Mouse (Mus musculus) adrenal gland, postnatal 10 days (tissue): ENCODE measurements at regions not wholly inside any gene's neighbourhood (a gene's known extent, or its start where the extent isn't known, plus 50 kb on each side); places are given as distances from the start of the nearest gene placed in this dataset.

Experiments
- DNase-seq: peaks from one replicate; pipeline ENCODE4 v3.0.0; 2021; ENCODE audit warnings: mixed read lengths

DNA sequence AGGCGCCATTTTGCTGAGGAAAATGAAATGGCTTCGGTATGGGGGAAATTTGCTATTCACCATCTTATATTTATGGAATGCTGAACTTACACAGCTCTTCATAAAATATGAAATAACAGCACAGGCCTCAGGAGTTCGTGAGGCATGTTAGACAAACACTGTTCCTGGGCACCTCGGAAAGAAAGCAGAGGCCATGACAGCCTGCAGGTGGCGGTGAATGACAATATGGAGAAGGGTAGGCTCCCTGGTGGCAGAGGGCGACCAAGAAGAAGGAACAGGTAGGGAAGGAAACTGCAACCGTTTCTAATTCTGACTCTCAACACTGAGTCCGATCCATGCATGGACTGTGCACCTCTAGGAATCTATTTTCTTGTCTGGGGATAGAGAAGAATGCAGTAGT lies 553.6 kb upstream of the Tmpo start:
- peak; percentile 2 for DNase-seq

DNA sequence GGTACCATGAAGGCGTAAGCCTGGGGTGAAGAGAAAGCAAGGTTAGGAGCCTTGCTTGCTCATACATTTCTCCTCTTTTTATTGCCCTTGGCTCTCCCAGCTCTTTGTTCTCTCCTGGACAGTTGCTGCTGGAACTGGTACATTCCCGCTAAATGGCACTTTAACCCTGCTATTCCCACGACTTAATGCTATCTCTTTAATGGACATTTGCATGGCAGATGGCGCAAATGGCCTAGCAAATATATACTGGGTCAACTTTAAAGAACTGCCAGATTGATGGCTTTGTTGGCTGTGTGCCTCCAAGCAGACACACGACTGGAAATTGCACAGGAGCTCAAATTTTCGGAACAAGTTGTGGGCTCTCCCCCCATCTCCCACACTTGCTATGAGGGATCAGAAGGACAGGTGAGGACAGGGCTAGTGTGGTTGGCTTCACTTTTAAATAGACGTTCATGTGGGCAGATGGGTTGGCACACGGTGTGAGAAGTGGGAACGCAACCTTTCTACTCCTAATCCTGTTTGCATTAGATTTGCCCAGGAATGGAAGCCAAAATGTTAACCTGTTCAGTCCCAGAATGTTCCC lies 551.0 kb upstream of the Tmpo start:
- DNase-seq, result no peak

DNA sequence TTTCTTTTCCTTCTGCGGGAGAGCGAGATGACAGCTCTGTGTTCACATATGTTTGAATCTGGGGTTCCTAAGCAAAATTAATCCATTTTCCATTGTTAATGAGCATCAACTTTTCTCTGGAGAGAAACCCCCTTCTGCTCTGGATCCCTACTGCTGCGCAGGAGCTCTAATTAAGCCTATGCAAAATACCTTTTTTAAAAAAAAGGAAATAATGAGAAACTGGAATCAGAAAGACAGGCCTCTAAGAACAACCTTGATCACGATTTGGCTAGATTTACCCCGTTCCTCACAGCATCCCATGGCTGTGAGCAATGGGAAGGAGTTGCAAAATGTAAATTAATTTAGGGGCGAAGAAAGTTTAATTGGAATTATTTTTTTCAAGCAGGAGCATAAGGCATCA lies 548.9 kb upstream of the Tmpo start:
- no peak for DNase-seq

DNA sequence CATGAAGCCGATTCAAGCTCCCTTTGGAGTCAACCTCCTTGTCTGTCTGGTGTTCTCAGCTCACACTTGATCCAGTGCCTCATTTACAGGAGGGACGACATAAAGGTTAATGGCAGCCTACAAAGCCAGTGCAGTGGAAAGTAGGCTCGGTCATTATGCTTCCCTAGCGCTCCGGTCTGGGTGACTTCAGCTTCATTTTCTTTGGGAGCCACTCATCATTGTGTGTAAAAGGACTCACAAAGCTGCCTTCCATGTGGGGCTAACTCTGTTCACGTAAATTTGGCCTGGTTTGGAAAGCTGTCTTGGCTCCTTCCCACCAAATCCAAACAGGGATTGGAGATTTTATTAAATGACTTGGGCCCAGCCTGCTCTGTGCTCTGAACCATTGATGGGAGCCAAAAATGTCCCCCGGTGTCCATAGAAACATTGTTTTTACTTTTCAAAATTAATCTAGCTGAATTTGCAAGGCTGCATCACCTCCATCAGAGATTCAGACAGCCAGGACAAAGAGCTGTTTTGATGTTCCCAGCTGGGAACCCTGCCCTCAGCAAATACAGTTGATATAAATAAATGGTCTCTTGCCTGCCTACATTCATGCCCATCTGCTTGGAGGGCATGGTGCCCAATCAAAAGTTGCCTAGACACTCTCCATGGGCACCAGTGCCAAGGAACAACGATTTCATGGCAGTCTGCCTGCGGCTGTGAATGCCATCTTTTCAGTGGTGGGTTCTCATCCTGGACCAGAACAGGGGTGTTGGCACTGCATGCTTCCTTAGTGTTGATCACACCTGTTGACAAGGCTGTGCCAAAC lies 538.7 kb upstream of the Tmpo start:
- DNase-seq, result no peak

DNA sequence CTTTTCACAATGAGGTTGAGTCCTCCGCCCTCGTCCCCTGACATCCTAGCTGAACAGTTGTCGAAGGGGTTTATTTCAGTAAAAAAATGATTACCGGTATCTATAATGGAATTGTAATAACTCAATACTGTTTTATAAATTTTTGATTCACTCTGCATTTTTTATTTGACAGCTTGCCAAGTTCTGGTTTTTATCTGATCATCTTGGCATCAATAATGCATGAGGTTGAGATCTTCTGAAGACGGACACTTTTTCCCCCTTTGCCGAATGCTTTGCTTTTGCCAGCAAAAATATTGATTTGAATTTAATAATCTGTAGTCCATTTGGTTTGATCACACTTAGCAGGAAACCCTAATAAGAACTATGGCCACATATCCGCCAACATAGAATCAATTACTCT lies 535.5 kb upstream of the Tmpo start:
- DNase-seq, result no peak

DNA sequence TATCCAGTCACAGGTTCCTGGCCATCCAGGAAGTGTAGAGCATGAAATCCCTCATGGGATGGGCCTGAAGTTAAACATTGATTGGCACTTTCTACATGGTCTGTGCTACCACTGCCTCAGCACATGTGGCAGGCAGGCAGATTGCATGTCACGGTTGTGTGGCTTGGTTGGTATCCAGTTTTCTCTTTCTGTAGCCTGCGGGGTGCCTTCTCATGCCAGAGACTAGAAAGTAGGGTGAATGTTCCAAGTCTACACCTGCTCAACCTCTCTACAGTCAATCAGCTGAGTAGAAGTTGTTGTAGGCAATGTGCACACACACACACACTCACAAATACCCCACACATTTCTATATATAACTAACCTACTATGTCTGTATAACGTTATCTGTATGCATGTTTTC lies 533.5 kb upstream of the Tmpo start:
- no peak for DNase-seq

DNA sequence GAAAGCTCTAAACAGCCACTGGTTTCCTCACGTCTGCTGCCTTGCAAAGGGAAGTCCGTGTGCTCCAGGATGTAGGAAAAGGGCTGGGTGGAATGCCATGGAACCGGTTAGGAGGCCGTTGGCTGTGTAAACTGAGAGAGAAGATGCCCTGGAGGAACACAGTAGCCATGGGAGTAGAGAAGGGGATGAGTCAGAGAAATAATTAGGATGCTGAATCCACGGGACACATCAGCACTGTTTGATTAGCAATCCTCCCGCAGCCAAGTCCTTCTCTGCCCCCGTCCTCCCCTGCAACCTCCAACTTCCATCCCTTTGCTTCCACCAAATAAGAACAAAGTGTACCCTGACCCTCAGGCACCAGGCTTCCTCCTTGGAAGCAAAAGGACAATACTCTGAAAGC lies 532.4 kb upstream of the Tmpo start:
- DNase-seq, result no peak

DNA sequence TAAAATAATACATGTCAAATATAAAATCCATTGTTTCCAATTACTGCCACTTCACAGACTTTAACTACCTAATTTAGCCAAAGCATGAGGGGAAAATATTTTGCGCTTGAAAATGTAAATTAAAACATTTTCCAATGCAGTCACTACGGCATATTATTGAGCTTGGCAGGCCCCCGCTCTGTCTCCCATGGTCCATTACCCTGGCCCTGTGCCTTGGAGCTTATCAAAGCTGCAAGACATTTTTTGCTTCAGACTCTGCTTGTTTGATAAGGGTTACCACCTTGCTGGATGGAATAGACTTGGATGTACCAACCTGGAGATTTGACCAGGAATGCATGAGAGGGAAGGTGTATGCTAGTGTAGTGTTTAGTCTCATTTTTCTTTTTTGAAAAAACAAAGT lies 525.7 kb upstream of the Tmpo start:
- no peak for DNase-seq

DNA sequence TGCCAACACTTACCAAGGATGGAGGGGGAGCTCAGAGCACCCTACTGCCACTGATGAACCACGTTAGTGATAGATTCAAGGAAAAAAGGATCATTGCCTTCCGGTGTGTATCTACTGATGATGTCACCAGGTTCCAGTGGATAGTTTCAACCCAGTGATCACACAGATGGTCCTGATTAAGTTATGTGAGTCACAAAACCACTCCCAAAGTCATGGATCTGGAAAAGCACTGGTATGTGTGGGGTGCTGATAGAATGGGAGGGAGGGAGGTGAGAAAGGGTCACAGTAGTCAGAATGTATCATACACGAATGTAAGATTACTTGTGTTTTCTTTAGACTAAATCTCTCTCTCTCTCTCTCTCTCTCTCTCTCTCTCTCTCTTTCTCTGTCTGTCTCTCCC lies 523.6 kb upstream of the Tmpo start:
- DNase-seq, result no peak

DNA sequence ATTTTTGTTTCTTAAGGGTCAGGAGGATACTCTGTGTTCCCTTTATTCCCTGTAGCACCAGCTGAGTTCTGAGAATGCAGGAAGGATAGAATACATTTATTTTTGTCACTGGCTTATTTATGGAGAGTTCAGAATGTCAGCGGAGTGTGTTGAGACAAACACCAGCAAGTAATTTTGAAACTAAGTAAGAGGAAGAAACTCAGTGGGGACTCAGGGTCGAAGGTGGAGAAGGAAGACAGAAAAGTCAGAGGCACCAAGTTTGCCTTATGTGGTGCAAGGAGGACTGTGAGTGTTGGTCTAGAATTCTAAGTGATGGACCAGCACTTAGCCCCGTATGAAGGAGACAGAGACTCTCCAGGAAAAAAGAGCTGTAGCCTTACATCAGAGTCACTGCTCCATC lies 520.7 kb upstream of the Tmpo start:
- no peak for DNase-seq

DNA sequence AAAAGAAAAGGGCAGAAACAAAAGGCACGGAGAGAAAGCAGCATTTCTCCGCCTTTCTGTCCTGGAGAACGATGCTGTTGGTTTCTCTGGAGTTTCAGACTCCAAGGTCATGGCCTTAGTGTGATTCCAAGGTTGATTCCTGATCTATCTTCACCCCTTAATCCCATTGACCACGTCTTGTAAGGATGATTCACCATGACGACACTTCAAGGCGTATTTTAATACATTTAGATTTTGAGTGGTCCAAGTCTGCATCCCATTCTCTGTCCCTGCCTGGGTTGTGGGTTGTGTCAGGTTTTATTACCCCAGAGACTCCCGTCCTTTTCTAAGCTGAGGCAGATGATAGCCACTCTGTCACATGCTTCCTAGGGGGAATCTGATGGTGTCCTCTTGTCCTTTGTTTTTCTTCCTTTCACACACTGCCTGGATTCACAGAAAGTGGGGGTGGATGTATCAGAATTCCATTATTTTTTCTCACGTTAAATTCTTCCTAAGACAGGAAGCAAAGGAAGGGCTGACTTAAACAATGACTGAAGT lies 505.0 kb upstream of the Tmpo start:
- no peak for DNase-seq

DNA sequence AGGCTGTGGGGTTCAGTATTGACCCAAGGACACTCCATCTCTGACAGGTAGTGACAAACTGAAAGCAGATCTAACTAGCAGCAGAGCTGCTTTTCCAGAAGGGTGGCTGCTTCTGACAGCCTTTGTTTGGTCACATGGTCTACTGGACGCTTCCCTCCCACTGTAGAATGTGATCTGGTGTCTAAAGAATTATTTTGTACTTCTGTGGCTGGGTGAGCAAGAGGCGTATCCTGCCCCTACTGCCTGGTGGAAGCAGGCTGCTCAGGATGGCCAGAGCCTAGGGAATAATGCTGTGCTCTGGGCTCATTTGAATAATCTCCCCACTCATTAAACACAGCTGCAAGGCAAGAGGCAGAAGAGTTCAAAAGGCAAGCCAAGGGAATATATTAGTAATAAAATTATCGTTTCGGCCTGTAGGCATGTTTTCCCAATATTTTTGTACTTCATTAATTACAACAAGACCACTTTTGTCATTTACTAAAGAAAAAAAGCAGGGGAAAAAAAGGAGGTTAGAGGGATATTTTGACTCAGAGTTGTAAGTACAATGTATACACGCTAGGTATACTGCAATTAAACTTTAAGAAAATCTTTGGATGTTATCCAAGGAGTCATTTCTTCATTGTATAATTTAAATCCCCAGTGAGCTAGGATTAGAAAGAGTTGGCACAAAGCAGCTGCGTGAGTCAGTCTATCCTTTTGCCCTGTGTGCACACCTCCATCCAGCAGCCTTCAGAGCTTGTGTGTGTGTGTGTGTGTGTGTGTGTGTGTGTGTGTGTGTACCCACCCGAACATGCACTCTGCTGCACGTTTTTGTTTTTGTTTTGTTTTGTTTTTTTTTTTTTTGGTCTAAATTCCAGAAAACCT lies 504.3 kb upstream of the Tmpo start:
- DNase-seq, result no peak

DNA sequence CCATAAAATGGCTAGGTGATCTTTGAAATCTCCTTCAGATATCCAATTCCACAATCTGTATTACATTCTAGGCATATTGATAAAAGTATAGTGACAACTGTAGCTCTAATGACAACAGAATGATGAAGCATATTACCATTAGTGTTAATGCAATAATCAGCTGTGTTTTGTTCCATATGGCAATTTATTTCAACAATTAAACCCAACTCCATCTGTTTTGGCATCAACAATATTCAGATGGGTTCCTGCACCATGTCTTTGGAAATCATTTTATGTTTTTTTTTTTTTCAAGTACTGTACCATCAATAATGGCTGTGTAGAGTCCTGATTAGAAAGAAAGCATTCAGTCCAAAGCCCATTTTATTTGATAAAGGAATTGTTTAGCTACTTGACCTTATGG lies 498.5 kb upstream of the Tmpo start:
- DNase-seq, result no peak

DNA sequence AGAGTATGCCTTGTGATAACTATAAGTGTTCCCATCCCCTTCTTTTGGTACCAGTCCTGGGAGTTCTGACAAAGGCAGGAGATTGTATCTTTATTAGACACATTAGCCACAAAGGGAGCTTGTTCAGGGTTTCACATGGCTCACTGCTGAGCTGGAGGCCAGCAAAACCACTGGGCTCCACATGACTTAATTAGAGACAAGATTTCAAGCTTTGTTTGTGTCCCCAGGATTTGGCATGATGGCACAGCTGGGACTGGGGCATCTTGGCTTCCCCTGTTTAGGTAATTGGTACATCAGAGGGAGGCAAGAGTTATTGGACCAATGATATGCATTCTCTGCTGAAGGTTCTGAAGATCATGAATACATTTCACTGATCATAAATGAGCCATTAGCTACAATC lies 456.8 kb upstream of the Tmpo start:
- no peak for DNase-seq

DNA sequence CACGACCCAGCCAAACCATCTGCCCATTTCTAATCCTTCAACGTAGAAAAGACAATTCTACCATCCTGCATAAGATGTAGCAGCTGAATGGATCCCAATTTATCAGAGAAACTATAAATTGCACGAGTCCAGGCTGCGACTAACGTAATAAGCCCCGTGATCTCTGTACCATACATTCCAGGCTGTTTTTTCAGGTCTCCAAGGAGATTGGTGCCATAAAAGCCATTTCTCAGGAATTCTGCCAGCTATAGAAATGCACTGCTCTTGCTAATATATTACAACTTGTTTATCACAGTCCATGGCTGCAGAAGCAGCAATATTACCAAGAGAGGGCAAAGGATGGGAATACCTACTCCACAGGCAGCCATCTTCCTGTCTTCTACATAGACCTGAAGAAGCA lies 447.6 kb upstream of the Tmpo start:
- DNase-seq, result no peak

DNA sequence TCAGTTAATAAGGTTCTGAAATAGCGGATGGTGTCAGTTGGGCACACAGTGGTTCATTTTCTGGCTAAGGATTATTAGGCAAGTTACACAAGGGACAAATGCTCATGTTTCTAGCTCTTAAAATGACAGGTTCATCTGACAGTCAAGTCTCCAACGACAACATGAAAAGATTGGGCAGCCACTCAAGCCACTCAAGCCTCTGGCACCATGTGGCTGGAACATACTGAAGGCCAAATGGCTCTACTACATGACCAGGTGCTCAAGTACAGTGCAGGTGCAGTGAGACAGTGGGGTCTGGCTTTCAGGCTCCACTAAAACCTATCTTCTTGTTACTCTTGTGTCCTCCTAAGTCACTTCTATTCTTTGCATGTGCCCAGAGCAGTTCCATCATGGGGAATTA lies 441.2 kb upstream of the Tmpo start:
- no peak for DNase-seq

DNA sequence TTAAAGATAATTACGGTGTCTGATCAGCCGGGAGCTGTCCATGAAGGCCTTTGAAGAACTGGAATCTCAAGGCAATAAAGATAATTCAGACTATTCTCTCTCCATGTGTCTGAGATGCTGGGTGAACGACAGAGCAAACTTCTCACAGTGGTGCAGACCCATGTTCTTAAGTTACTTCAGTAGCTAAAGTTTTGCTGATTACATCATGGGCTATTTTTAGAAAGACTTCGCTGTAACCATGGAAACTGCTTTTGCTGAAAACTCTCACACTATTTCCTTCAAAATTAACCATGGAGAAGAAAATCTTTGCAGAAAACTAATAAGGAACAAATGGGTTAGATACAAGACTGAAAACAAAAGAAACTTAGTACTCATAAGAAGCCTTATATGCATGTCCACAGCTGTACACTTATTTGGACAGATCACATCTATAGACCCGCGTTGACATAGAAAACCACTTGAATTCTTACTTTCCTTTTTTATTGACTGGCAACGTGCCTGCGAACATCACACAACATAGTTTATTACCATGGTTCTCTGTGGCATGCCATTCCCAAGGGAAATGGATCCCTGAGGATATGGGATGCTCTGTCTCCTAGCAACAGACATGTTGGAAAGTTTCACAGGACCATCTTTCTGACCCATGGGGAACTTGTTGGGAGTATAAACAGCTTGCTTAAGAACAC lies 432.8 kb upstream of the Tmpo start:
- DNase-seq, result no peak

DNA sequence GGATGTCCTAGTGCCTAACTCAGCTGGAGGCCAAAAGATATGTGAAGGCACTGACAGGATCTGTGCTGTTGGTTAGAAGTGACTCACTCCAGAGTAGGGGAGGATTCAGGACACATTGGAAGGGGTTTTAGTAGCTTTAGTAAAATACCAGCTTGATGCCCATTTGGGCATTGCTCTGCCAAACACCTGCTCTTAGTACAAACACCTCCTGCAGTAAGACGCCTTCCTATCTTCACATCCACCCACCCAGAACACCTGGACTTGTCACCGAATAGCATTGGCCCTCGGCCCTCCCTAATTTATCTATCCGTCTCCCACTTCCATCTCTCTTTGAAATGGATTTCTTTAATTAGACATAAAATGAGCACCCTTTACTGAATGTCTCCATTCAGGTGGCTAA lies 430.9 kb upstream of the Tmpo start:
- no peak for DNase-seq

DNA sequence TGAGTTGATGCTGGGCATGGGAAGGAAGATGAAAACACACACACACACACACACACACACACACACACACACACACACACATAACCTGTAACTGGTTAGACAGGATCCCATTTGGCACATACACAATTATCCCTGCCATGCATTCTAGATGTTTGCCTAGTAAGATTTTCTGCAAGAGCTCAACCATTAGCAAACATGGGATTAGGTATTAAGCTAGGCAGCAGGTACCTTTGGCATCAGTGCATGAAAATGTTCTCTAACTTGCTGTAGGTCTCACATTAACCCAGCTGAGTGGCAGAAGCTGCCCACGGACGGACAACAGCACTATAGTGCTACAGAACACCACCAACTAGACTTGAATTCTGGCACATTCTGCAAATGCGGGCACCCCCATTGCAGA lies 413.8 kb upstream of the Tmpo start:
- no peak for DNase-seq

DNA sequence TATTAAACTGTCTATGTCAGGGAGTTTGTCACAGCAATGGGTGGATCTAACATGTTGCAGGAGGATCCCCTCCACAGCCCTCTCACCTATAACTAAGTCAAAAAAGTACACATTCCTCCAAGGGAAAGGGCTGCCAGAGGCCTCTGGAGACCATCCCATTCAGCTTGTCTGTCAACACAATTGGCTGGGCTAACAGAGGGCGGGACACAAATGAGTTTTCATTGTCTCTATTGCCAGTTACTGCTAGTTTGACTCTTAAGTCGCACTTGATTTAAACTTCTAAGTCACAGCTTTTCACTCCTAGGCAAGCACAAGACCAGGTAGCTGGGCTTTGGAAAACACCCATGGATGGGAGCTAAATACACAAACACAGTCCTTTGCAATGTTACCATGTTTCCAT lies 412.3 kb upstream of the Tmpo start:
- no peak for DNase-seq

DNA sequence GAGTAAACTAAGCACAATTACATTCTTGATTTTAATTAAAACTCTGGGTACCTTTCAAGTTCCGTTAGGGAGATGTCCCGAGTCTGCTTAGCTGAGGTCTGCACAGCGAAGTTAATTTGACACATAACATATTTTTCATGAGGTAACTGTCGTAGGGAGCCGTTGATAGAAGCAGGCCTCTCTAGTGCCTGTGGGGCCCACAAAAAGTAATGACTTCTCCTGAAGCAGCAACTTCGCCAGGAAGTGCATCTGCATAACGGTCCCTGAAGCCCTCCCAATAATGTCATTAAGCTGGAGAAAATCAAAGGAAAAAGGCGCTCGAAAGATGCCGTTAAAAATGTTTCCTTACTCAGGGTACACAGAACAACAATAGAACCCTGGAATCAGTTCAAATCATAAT lies 410.7 kb upstream of the Tmpo start:
- DNase-seq, result no peak

DNA sequence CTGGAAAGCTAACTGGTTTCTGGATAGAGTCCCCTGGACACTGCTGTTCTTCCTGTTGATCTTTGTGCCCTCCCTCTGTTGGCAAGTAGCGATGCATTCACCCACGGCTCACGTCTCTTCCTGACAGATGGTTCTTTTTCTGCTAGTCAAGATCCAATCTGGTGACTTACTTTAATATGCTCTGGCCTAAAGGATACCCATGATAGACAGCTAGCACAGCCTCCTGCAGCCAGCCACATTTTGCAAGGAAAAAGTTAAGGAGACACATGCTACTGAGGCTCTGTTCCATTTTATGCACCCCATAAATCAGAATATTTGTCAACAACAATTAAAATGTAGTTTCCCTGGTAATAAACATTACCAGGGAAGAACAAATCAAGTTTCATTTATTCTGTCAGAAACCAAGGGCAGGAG lies 410.3 kb upstream of the Tmpo start:
- no peak for DNase-seq

DNA sequence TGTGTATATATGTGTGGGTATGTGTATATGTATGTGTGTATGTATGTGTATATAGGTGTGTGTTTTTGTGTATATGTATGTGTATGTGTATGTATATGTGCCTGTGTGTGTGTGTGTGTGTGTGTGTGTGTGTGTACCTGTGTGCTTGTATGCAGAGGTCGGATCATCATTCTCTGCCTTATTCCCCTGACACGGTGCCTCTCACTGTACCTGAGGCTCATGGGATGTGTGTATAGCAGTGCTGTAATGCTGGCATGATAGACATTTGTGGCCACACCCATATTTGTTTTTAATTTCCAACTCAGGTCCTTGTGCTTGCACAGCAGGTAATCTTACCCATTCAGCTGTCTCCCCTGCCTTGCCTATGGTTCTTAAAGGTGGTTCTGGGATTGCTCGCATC lies 402.1 kb upstream of the Tmpo start:
- DNase-seq, result no peak
